Mouse (Mus musculus) midbrain, postnatal 0 days (tissue): ENCODE measurements around the gene Gm17324. TPM values are rescaled to one million over a fixed set of nuclear protein-coding genes. Genes with fewer than 3 reads are reported as not detected.

Experiments
- ATAC-seq: fragments of 200-750 bp; cut with Nextera tagmentation; 2 replicates; pipeline ENCODE4 v1.8.0; 2017; ENCODE audit warnings: moderate number of reproducible peaks, mild to moderate bottlenecking, moderate TSS enrichment, moderate library complexity; ENCODE audit not compliant: low FRiP score
- DNase-seq: peaks from one replicate; pipeline ENCODE4 v3.0.0-alpha.2; 2015; ENCODE audit warnings: low spot score
- H3K27ac ChIP-seq: fragments of 300-500 bp; sonication (generic); 2 replicates; pipeline ENCODE4 v1.5.1; 2014; ENCODE audit warnings: low read depth, mild to moderate bottlenecking, low read length, mixed read lengths
- H3K27me3 ChIP-seq: fragments of 300-500 bp; sonication (generic); 2 replicates; pipeline ENCODE4 v1.6.1; 2014; ENCODE audit warnings: low read length, control low read depth, mixed read lengths; ENCODE audit not compliant: insufficient read depth
- H3K36me3 ChIP-seq: fragments of 300-500 bp; sonication (generic); 2 replicates; pipeline ENCODE4 v1.6.1; 2014; ENCODE audit warnings: low read length, control low read depth, mixed read lengths; ENCODE audit not compliant: insufficient read depth
- H3K4me1 ChIP-seq: fragments of 300-500 bp; sonication (generic); 2 replicates; pipeline ENCODE4 v1.6.1; 2014; ENCODE audit warnings: mild to moderate bottlenecking, control low read depth, antibody characterized with exemption, low read length, mixed read lengths; ENCODE audit not compliant: insufficient read depth
- H3K4me2 ChIP-seq: fragments of 300-500 bp; sonication (generic); 2 replicates; pipeline ENCODE4 v1.6.1; 2014; ENCODE audit warnings: low read depth, mild to moderate bottlenecking, low read length, mixed read lengths; ENCODE audit not compliant: poor library complexity, severe bottlenecking
- H3K4me3 ChIP-seq: fragments of 300-500 bp; sonication (generic); 2 replicates; pipeline ENCODE4 v1.5.1; 2014; ENCODE audit warnings: low read depth, mild to moderate bottlenecking, low read length, moderate library complexity
- H3K9ac ChIP-seq: fragments of 300-500 bp; sonication (generic); replicated peaks from 2 replicates; pipeline ENCODE4 v1.6.1; 2014; ENCODE audit warnings: mild to moderate bottlenecking, low read length, moderate library complexity, mixed read lengths; ENCODE audit not compliant: poor library complexity, severe bottlenecking
- H3K9me3 ChIP-seq: fragments of 300-500 bp; sonication (generic); 2 replicates; pipeline ENCODE4 v1.6.1; 2016; ENCODE audit warnings: low read length, control low read depth
- CTCF ChIP-seq: IDR thresholded peaks from 2 replicates; pipeline ENCODE4 v1.5.1; 2016; ENCODE audit warnings: antibody characterized with exemption, mild to moderate bottlenecking
- WGBS: fragments of 180-500 bp; shearing (Covaris S2); extraction: QIAGEN DNeasy Blood & Tissue Kit; methylation state at CpG from one replicate; pipeline ENCODE4 v1.1.7; 2014; 5-methylcytosine and 5-hydroxymethylcytosine counted together
- polyA plus RNA-seq: library from polyadenylated mRNA; unstranded; fragments of >200 nt; fragmentation: Nextera tagmentation; extraction: Ambion mirVana; gene quantifications from 2 replicates; pipeline ENCODE4 v1.2.1, GENCODE M21; 2015
- total RNA-seq: library from RNA; depleted of rRNA; stranded (reverse); fragments of >200 nt; gene quantifications from 2 replicates; pipeline ENCODE4 v1.2.3, GENCODE M21; 2014

Gene Gm17324
- total and polyA plus RNA-seq, 2 experiments from 2014 or later: 4.1 to 5.4 TPM

DNA sequence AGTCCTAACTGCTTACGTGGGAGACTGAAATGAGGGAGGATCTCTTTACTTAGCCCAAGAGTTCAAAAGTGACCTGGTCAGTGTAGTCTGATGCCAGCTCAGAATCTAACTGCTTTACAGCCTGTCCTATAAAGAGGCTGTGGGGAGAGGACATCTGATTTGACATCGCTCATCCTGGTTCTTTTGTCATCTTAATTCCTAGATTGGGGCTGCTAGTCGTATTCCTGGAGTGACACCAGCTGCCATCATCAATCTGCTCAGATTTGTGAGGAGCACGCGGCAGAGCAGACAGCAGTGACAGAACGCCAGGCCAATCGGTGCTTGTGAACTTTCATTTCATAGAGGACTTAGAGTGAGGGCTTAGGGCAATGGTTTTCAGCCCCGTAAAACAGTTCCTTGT, 25.0 kb upstream of the Gm17324 start:
- Histone ChIP-seq H3K9me3 (no peaks in the 10 kb centered on the region), H3K27me3 (no peaks in the 10 kb centered on the region), H3K4me1 (no peaks in the 10 kb centered on the region), H3K4me3 (no peak overlapping the region), H3K4me2 (no peak overlapping the region), H3K27ac (no peak overlapping the region), H3K9ac (no peak overlapping the region), H3K36me3 (peaks cover 20% of the 10 kb centered on the region)
- 79% methylated on average over 8 of the region's 8 CpGs for WGBS
- ATAC-seq: no peak
- peak; percentile 22 for DNase-seq
- TF ChIP-seq CTCF: no peak

DNA sequence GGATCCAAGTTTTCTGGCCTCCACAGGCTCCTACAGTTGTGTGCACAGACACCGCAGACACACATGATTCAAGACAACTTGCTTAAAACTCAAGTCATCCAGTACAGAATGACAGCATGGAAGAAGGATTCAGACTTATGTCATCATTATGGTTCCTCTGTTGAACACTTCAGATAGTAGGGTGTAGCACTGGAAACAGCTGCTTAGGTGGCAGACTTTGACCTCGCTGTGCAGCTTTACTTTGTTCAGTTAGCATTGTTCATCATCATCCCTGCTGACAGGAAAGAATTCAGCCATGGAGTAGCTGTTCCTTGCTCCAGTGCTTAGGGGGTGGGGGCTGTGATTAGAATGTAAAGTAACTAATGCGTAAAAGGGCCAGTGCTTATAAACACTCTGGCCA, 17.1 kb upstream of the Gm17324 start:
- no peak overlapping the region for H3K4me2 ChIP-seq
- TF ChIP-seq CTCF: no peak
- WGBS: 87% methylated on average over 3 of the region's 3 CpGs

DNA sequence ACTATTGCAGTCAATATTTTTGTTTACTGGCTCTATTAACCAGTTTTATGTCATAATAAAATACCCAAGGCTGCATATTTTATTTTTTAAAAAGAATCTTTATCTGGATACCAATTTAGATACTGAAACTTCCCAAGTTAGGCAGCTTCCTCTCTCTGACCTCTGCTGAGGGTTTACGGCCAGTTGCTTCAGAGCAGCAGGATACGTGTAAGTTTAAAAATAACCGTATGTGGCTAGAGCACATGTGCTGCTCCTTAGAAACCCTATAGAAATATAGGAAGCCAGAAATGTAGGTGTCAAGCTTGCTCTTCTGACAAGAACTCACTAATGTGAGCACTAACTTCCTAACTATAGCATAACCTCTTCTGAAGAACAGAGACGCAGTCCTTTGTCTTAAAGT, 14.8 kb upstream of the Gm17324 start:
- Histone ChIP-seq H3K4me1 (no peaks in the 10 kb centered on the region), H3K27ac (no peak overlapping the region), H3K27me3 (no peaks in the 10 kb centered on the region), H3K36me3 (peaks cover 35% of the 10 kb centered on the region), H3K9ac (no peak overlapping the region), H3K9me3 (no peaks in the 10 kb centered on the region), H3K4me2 (no peak overlapping the region), H3K4me3 (no peak overlapping the region)
- 91% methylated on average over 4 of the region's 4 CpGs for WGBS
- no peak for ATAC-seq
- no peak for TF ChIP-seq CTCF
- no peak for DNase-seq

More for the DNA sequence above, 17.1 kb upstream of the Gm17324 start:
- Histone ChIP-seq H3K9me3 (no peaks in the 10 kb centered on the region), H3K27ac (no peak overlapping the region), H3K9ac (no peak overlapping the region), H3K36me3 (peaks cover 30% of the 10 kb centered on the region), H3K4me1 (no peaks in the 10 kb centered on the region), H3K4me3 (no peak overlapping the region), H3K27me3 (no peaks in the 10 kb centered on the region)
- DNase-seq (no peak), ATAC-seq (no peak)

DNA sequence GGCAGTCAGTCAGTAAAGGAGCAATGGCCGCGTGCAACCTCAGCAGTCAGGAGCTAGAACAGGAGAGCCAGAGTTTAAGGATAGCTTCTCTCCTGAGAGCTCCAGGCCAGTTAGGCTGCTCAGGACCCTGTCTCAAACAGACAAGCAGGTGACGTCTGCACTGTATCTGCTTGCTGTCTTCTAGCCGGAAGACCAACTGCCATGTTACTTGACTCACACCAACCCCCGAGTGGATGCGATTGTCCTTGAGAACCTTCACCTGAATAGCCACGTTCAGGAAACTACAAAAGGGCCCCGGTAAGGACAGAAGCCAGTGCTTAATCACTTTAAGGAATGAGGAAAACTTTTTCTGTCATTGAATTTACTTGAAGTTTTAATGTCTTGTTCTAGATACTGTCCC, 8.4 kb upstream of the Gm17324 start:
- H3K4me3 ChIP-seq: no peak overlapping the region
- no peak overlapping the region for H3K9ac ChIP-seq
- no peak overlapping the region for H3K27ac ChIP-seq
- ATAC-seq: no peak
- WGBS: 89% methylated on average over 8 of the region's 8 CpGs
- no peak overlapping the region for H3K4me2 ChIP-seq
- H3K9me3 ChIP-seq: no peaks in the 10 kb centered on the region
- H3K4me1 ChIP-seq: no peaks in the 10 kb centered on the region
- H3K36me3 ChIP-seq: peaks cover 39% of the 10 kb centered on the region
- no peak for DNase-seq
- no peaks in the 10 kb centered on the region for H3K27me3 ChIP-seq
- no peak for TF ChIP-seq CTCF

DNA sequence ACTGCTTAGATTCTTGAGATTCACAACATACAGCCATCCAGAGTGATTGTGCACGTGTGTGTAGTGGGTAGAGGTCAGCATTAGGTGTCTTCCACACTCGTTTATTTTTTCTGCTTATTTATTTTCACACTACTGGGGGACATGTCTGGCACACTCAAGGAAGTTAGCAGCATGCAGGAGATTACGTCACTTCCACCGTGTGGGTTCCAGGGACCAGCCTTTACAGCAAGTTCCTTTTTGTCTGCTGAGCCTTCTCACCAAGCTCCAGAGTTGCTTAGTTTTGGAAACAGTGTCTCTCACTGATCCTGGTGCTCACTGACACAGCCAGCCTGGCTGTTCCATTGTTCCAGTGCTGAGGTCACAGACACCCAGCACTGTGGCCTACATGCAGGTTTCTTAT, 2.8 kb upstream of the Gm17324 start:
- Histone ChIP-seq H3K4me3 (no peak overlapping the region), H3K27me3 (no peaks in the 10 kb centered on the region), H3K36me3 (peaks cover 19% of the 10 kb centered on the region), H3K9ac (no peak overlapping the region), H3K4me1 (peaks cover 6% of the 10 kb centered on the region; the same call in 1 of the 2 replicates), H3K9me3 (no peaks in the 10 kb centered on the region), H3K27ac (no peak overlapping the region), H3K4me2 (no peak overlapping the region)
- WGBS: 87% methylated on average over 4 of the region's 4 CpGs
- no peak for TF ChIP-seq CTCF
- ATAC-seq: no peak
- no peak for DNase-seq

DNA sequence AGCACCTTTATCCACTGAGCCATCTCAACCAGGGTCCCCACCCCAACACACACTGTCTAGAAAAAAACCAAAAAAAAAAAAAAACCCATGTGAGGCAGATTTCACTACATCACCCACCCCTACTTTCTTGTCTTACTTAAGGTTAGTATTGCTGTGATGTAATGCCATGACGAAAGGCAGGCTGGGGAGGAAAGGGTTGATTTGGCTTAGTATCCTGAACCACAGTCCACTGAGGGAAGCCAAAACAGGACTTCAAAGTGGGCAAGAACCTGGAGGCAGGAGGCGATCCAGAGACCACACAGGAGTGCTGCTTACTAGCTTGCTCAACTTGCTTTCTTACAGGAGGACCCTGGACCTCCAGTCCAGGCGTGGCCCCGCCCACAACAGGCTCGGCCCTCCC, 1.8 kb upstream of the Gm17324 start:
- H3K4me1 ChIP-seq: peaks cover 6% of the 10 kb centered on the region; the same call in 1 of the 2 replicates
- no peaks in the 10 kb centered on the region for H3K9me3 ChIP-seq
- H3K36me3 ChIP-seq: peaks cover 19% of the 10 kb centered on the region
- no peak overlapping the region for H3K4me2 ChIP-seq
- ATAC-seq (no peak), DNase-seq (no peak)
- no peak for TF ChIP-seq CTCF
- no peak overlapping the region for H3K4me3 ChIP-seq
- H3K9ac ChIP-seq: no peak overlapping the region
- H3K27me3 ChIP-seq: 0 out of 2 replicates have a peak, but pooled peaks cover 9% of the 10 kb centered on the region
- no peak overlapping the region for H3K27ac ChIP-seq
- WGBS: 81% methylated on average over 5 of the region's 5 CpGs
